In genomic region chr2:129696059-129696458, GRCm38 (mm10) we compare ENCODE assay signal across 9 mouse cellular contexts. TPM values are rescaled to one million over a fixed set of nuclear protein-coding genes. Genes with fewer than 3 reads are reported as not detected.
DNase-seq lines count a peak whose midpoint lies in the region; ATAC-seq and TF ChIP-seq lines count a peak whose summit lies in the region.
"Had no signal": no experiment of that assay in that cellular context is flagged by ENCODE, and none has a peak within 500 bp of the region (broad histone marks: within the 10 kb centered on the region; RNA-seq: fewer than 3 reads in every experiment).

No protein-coding gene starts in this region.

- no peaks in the 10 kb centered on the region for H3K9me3 ChIP-seq in midbrain, embryonic 10.5 days (replicated peaks)
- no peaks in the 10 kb centered on the region for H3K9me3 ChIP-seq in midbrain, embryonic 16.5 days (replicated peaks; ENCODE audit: control insufficient read depth, low read length, poor library complexity, severe bottlenecking)

- 15% methylated on average over 4 of the region's 4 CpGs for WGBS in midbrain, embryonic 10.5 days
- WGBS in midbrain, embryonic 16.5 days = 10% methylated on average over 4 of the region's 4 CpGs
- WGBS in liver, adult 2 months = 13% methylated on average over 4 of the region's 4 CpGs

- no peak overlapping the region for H3K4me3 ChIP-seq in midbrain, embryonic 10.5 days
- no peak overlapping the region for H3K4me3 ChIP-seq in midbrain, embryonic 16.5 days (ENCODE audit: low read depth, low read length)
- no peak overlapping the region for H3K4me3 ChIP-seq in liver, adult 2 months (ENCODE audit: insufficient read depth, low read depth, low read length)

- no peak for TF ChIP-seq POLR2A in liver, adult 2 months (IDR thresholded peaks at IDR 0.05; ENCODE audit: extremely low read depth, insufficient read depth, low read length)

- no peaks in the 10 kb centered on the region for H3K36me3 ChIP-seq in midbrain, embryonic 10.5 days
- no peaks in the 10 kb centered on the region for H3K36me3 ChIP-seq in midbrain, embryonic 16.5 days (ENCODE audit: control insufficient read depth, insufficient read depth, low read length)
- no peaks in the 10 kb centered on the region for H3K36me3 ChIP-seq in liver, adult 2 months (ENCODE audit: control insufficient read depth, insufficient read depth, low read length)

- TF ChIP-seq CTCF in liver, adult 2 months (IDR thresholded peaks at IDR 0.05; ENCODE audit: low read depth, low read length) = peak; percentile 66

- ATAC-seq in midbrain, embryonic 16.5 days = no peak
- ATAC-seq in erythroblast, adult 5-6 weeks (replicated peaks; ENCODE audit: low FRiP score, poor library complexity, severe bottlenecking) = peak; percentile 73; the same call in 1 of the 2 replicates

- H3K4me1 ChIP-seq in midbrain, embryonic 10.5 days = peaks cover 10% of the 10 kb centered on the region
- peaks cover 9% of the 10 kb centered on the region for H3K4me1 ChIP-seq in midbrain, embryonic 16.5 days (ENCODE audit: control insufficient read depth, insufficient read depth, low read length)
- H3K4me1 ChIP-seq in liver, adult 2 months (ENCODE audit: control insufficient read depth, insufficient read depth, low read length) = no peaks in the 10 kb centered on the region

- peak; percentile 39 to 76 for DNase-seq in adrenal gland, adult (ENCODE audit: inconsistent age in 2 of 2, low spot score in 1 of 2)
- no peak for DNase-seq in adrenal gland, postnatal 4 days (ENCODE audit: low spot score in 2 of 2)
- peak; percentile 61 for DNase-seq in midbrain, embryonic 10.5 days (ENCODE audit: low spot score)
- DNase-seq in c-Kit-negative CD71-positive TER-119-positive erythroid progenitor cells, embryonic 14.5 days (ENCODE audit: low read depth, low spot score) = peak; percentile 12
- DNase-seq in liver, adult 2 months (ENCODE audit: extremely low read depth, low read depth, low spot score) = peak; percentile 6
- DNase-seq in right cerebral cortex, postnatal 14 days = peak; percentile 47

- no peak overlapping the region for H3K27ac ChIP-seq in midbrain, embryonic 10.5 days (replicated peaks)
- no peak overlapping the region for H3K27ac ChIP-seq in midbrain, embryonic 16.5 days (ENCODE audit: low read length)
- no peak overlapping the region for H3K27ac ChIP-seq in liver, adult 2 months (replicated peaks; ENCODE audit: insufficient read depth, low read depth, low read length)

- no peak overlapping the region for H3K4me2 ChIP-seq in midbrain, embryonic 16.5 days (ENCODE audit: low read length)

- H3K79me2 ChIP-seq in liver, adult 2 months (ENCODE audit: control insufficient read depth, insufficient read depth, low read length) = no peaks in the 10 kb centered on the region

- no peak overlapping the region for H3K9ac ChIP-seq in midbrain, embryonic 16.5 days (ENCODE audit: low read depth, low read length)
- no peak overlapping the region for H3K9ac ChIP-seq in liver, adult 2 months (ENCODE audit: low read depth, low read length)

- H3K27me3 ChIP-seq in midbrain, embryonic 10.5 days (ENCODE audit: low read depth, poor library complexity, severe bottlenecking) = peaks cover 39% of the 10 kb centered on the region
- no peaks in the 10 kb centered on the region; the same call in none of the 2 replicates for H3K27me3 ChIP-seq in midbrain, embryonic 16.5 days (ENCODE audit: control insufficient read depth, insufficient read depth, low read depth, low read length)
- H3K27me3 ChIP-seq in liver, adult 2 months (ENCODE audit: control insufficient read depth, insufficient read depth, low read length) = no peaks in the 10 kb centered on the region; the same call in 1 of the 2 replicates

RNA-seq across cellular contexts. Expression of gene Pdyn, which starts 3.6 kb away (rescaled TPM):
- total RNA-seq in adrenal gland, postnatal 4 days (2021) = under 1 TPM; 0.56 to 0.73 TPM
- polyA plus RNA-seq in midbrain, embryonic 10.5 days (2016; fragmentation: Nextera tagmentation; extraction: Ambion mirVana) = 0.15 and 0.32 TPM in 2 replicates
- 16.1 and 19.1 TPM in 2 replicates for polyA plus RNA-seq in midbrain, embryonic 16.5 days (2015; fragmentation: Nextera tagmentation; extraction: Ambion mirVana)
- total RNA-seq in erythroblast, adult 5-6 weeks (2015; ENCODE audit: low replicate concordance) = not detected in 2 replicates
- total RNA-seq in erythroblast, adult 5-6 weeks (2017; ENCODE audit: low replicate concordance) = not detected in 2 replicates
- total RNA-seq in liver, adult 2 months (2014; rRNA removed) = not detected in 2 replicates
- polyA plus RNA-seq in liver, adult 2 months (2012; rRNA removed) = not detected in 2 replicates
- polyA plus RNA-seq: C2C12 had no signal

Comparison
In these comparisons a context has a peak if more than half of its experiments do, and no peak if none do; other contexts are left out.
1. DNase-seq: peak in adrenal gland, adult (2 of 2), midbrain, embryonic 10.5 days (single experiment), c-Kit-negative CD71-positive TER-119-positive erythroid progenitor cells, embryonic 14.5 days (single experiment), liver, adult 2 months (single experiment) and right cerebral cortex, postnatal 14 days (single experiment); none in adrenal gland, postnatal 4 days (0 of 2).